Mouse (Mus musculus): ENCODE results near the gene Spaca7. TPM values are rescaled to one million over a fixed set of nuclear protein-coding genes. Genes with fewer than 3 reads are reported as not detected.
"Not testable (repeated sequence)": the region's sequence is repeated elsewhere in the genome, so short reads cannot be mapped to it uniquely, and the experiment has no call there.

Spaca7 gene
- total RNA-seq (2015) (not detected in 2 replicates), total RNA-seq (2017) (not detected in 2 replicates)

GRCm38 (mm10) chr8:12572814-12573534, at the start of gene Spaca7:
TSS of gene Spaca7 (plus strand) at chr8:12573029.
- no peak for ATAC-seq (replicated peaks; ENCODE audit: poor library complexity)

- ATAC-seq (replicated peaks; ENCODE audit: poor library complexity), result no peak
Measured at GRCm38 (mm10) chr8:12524279-12524678, 48.5 kb upstream of the Spaca7 start.

- ATAC-seq (replicated peaks; ENCODE audit: poor library complexity), result no peak
Measured at GRCm38 (mm10) chr8:12528659-12529058, 44.2 kb upstream of the Spaca7 start.

GRCm38 (mm10) chr8:12535617-12536016, 37.2 kb upstream of the Spaca7 start:
- no peak for ATAC-seq (replicated peaks; ENCODE audit: poor library complexity)

- no peak for ATAC-seq (replicated peaks; ENCODE audit: poor library complexity)
Measured at GRCm38 (mm10) chr8:12536306-12536705, 36.5 kb upstream of the Spaca7 start.

GRCm38 (mm10) chr8:12545236-12545635, 27.6 kb upstream of the Spaca7 start:
- no peak for ATAC-seq (replicated peaks; ENCODE audit: poor library complexity)

- no peak for ATAC-seq (replicated peaks; ENCODE audit: poor library complexity)
Measured at GRCm38 (mm10) chr8:12545671-12546070, 27.2 kb upstream of the Spaca7 start.

GRCm38 (mm10) chr8:12547466-12548220, 25.2 kb upstream of the Spaca7 start:
- no peak for ATAC-seq (replicated peaks; ENCODE audit: poor library complexity)

- ATAC-seq (replicated peaks; ENCODE audit: poor library complexity), result no peak
Measured at GRCm38 (mm10) chr8:12548255-12548654, 24.6 kb upstream of the Spaca7 start.

- ATAC-seq (replicated peaks; ENCODE audit: poor library complexity), result no peak
Measured at GRCm38 (mm10) chr8:12548680-12549079, 24.1 kb upstream of the Spaca7 start.

GRCm38 (mm10) chr8:12555515-12556145, 17.2 kb upstream of the Spaca7 start:
- no peak for ATAC-seq (replicated peaks; ENCODE audit: poor library complexity)

- ATAC-seq (replicated peaks; ENCODE audit: poor library complexity), result no peak
Measured at GRCm38 (mm10) chr8:12558786-12559185, 14.0 kb upstream of the Spaca7 start.

- ATAC-seq (replicated peaks; ENCODE audit: poor library complexity), result peak; percentile 77
Measured at GRCm38 (mm10) chr8:12561403-12561960, 11.3 kb upstream of the Spaca7 start.

- ATAC-seq (replicated peaks; ENCODE audit: poor library complexity), result peak; percentile 60; the same call in 1 of the 2 replicates
Measured at GRCm38 (mm10) chr8:12564307-12564706, 8.5 kb upstream of the Spaca7 start.

GRCm38 (mm10) chr8:12565488-12565887, 7.3 kb upstream of the Spaca7 start:
- ATAC-seq (replicated peaks; ENCODE audit: poor library complexity), result no peak

GRCm38 (mm10) chr8:12566509-12566908, 6.3 kb upstream of the Spaca7 start:
- ATAC-seq (replicated peaks; ENCODE audit: poor library complexity), result no peak

- ATAC-seq (replicated peaks; ENCODE audit: poor library complexity), result no peak
Measured at GRCm38 (mm10) chr8:12576003-12576402, 3.2 kb downstream of the Spaca7 start.

GRCm38 (mm10) chr8:12576739-12577138, 3.9 kb downstream of the Spaca7 start:
- no peak for ATAC-seq (replicated peaks; ENCODE audit: poor library complexity)

- not testable (repeated sequence) for ATAC-seq (replicated peaks; ENCODE audit: poor library complexity)
Measured at GRCm38 (mm10) chr8:12579339-12579999, 6.6 kb downstream of the Spaca7 start.

- ATAC-seq (replicated peaks; ENCODE audit: poor library complexity), result no peak
Measured at GRCm38 (mm10) chr8:12583785-12584184, 11.0 kb downstream of the Spaca7 start.

- ATAC-seq (replicated peaks; ENCODE audit: poor library complexity), result peak; percentile 98
Measured at GRCm38 (mm10) chr8:12607223-12607622, 34.4 kb downstream of the Spaca7 start.
